Mouse (Mus musculus) ZHBTc4 (cell line): ENCODE data around the gene Fosl1.
"Not testable (repeated sequence)": the region's sequence is repeated elsewhere in the genome, so short reads cannot be mapped to it uniquely, and the experiment has no call there.

Experiments
- DNase-seq: peaks from one replicate; pipeline ENCODE4 v3.0.0-alpha.2; 2011; ENCODE audit warnings: low read depth, low spot score

Fosl1 gene

DNA sequence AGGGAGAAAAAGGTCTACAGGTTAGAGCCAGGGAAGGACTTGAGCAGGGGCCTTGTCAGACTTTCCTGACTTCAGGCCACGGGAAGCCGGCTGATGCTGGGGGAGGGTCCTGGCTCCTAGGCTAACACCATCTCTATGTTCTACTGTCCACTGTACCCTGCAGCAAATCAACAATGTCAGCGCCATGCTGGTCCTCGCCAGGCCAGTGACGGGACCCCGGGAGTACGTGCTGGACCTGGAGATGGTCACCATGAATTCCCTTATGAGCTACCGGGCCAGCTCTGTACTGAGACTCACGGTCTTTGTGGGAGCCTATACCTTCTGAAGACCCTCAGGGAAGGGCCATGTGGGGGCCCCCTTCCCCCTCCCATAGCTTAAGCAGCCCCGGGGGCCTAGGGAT lies 34.1 kb downstream of the Fosl1 start:
- DNase-seq: no peak

GRCm38 (mm10) chr19:5483386-5484359 lies 36.3 kb downstream of the Fosl1 start:
- DNase-seq: no peak

DNA sequence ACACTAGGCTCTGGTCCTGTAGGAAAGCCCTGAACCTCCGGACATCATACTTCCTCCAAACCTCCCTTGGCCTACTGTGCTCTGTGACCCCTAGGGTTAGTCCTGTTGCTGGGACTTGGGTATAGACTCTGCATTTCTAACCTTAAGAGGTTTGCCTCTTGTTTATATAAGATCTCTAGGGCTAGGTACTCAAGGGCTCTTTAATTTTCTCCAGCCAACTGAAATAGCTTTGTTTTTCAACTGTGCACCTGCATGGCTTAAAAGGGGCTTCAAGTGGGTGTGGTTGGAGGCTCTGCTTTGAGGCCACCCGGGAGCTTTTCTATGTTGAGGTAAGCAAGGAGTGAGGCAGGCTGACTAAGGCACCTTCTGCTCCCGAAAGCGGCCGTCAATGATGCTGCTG lies 37.1 kb downstream of the Fosl1 start:
- DNase-seq: no peak

- no peak for DNase-seq
Observed at GRCm38 (mm10) chr19:5485371-5485770, 38.0 kb downstream of the Fosl1 start.

DNA sequence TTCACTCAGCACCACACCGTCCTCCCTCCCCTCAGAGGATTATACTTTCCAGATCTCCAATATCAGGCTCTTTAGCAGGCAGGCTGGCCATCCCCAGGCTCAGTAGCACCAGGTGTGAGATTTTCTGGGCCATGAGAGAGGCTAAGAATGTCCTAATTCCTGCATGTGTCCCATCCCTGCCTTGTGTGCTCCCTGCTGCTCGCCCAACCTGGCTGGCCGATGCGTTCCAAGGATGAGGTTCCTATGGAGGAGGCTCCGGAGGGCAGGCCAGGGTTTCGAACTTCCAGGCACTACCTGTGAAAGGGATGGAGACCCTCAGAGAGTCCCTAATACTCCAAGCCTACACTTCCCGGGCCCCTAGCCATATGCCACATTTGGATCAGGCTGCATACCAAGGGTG lies 38.5 kb downstream of the Fosl1 start:
- DNase-seq: no peak

- DNase-seq: no peak
Observed at GRCm38 (mm10) chr19:5486286-5486685, 38.9 kb downstream of the Fosl1 start.

GRCm38 (mm10) chr19:5486771-5487170 lies 39.4 kb downstream of the Fosl1 start:
- no peak for DNase-seq

GRCm38 (mm10) chr19:5487768-5488550 lies 40.6 kb downstream of the Fosl1 start, which contains the start of gene Mus81:
Gene Mus81, minus strand, starts transcription at chr19:5488402.
- peak; percentile 98 for DNase-seq

- DNase-seq: peak; percentile 99
Observed at GRCm38 (mm10) chr19:5488878-5489571, 41.7 kb downstream of the Fosl1 start.

GRCm38 (mm10) chr19:5489721-5490120 lies 42.4 kb downstream of the Fosl1 start:
- not testable (repeated sequence) for DNase-seq

DNA sequence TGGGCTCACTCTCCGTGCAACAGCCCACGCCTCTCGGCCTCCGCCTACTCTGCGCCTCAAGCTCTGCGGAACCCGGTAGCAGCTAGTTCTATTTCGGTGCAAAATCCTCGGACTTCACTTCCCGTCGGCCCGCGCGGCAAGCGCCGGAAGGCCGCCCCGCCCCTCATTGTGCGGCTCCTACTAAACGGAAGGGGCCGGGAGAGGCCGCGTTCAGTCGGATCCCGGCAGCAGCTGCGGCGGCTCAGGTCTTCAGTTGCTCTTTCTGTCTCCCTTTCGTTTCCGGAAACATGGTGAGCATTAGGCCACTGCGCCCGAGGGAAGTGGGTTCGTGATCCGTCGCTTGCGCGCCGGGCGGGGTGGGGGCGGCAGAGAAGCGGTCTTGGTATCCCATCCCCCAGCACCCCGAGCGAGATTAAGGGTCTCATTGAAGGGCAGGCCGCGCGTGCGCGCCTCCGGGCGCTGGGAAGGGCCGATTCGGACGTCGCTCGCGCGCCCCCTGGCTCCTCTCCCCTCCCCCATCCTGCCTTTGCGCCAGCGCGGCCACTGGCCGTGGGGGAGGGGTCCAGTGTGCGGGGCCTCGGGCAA lies 43.1 kb downstream of the Fosl1 start, which contains the start of gene Cfl1:
Gene Cfl1 (plus strand): TSS at position 143 of the 585 bp plus-strand sequence.
- DNase-seq: peak; percentile 99

GRCm38 (mm10) chr19:5490898-5491708 lies 43.8 kb downstream of the Fosl1 start:
- peak; percentile 91 for DNase-seq

DNA sequence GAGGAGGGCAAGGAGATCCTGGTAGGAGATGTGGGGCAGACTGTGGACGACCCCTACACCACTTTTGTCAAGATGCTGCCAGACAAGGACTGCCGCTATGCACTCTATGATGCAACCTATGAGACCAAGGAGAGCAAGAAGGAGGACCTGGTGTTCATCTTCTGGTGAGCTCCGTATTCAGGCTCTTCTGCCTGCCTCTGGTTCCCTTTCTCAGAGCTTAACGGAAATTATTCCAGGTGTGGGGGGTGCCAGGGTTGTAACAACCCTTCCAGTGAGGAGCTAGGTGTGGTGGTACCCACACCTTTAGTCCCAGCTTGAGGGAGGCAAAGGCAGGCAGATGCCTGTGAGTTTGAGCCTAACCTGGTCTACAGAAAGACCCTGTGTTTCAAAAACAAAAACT lies 45.3 kb downstream of the Fosl1 start:
- DNase-seq: no peak

DNA sequence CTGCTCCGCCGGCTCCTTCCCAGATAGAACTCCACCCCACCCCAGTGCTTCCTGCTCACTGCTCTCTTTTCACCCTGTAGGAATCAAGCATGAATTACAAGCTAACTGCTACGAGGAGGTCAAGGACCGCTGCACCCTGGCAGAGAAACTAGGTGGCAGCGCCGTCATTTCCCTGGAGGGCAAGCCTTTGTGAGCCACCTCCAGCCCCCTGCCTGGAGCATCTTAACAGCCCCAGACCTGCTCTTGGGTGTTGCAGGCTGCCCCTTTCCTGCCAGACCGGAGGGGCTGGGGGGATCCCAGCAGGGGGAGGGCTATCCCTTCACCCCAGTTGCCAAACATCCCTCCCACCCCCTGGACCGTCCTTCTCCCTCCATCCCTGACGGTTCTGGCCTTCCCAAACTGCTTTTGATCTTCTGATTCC lies 46.0 kb downstream of the Fosl1 start:
- peak; percentile 82 for DNase-seq

DNA sequence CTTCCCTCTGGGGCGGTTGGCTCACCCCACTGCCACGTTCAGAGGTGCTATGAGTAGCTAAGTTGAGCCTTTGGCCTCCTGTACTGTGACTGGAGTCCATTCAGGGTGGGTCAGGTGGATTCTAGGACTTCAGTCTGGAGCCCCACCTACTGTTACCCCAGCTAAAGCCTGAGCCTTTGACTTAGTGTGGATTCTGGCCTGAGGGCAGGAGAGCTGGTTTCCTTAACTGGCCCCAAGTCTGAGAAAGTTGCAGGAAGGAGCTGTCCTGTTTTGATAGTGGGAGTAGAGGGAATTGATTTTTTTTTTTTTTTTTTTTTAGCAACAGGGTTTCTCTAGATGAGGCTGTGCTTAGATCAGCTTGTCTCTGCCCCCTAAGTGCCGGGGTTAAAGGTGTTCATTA lies 47.0 kb downstream of the Fosl1 start:
- DNase-seq: no peak

- DNase-seq: peak; percentile 53
Observed at GRCm38 (mm10) chr19:5495353-5496051, 48.2 kb downstream of the Fosl1 start.

DNA sequence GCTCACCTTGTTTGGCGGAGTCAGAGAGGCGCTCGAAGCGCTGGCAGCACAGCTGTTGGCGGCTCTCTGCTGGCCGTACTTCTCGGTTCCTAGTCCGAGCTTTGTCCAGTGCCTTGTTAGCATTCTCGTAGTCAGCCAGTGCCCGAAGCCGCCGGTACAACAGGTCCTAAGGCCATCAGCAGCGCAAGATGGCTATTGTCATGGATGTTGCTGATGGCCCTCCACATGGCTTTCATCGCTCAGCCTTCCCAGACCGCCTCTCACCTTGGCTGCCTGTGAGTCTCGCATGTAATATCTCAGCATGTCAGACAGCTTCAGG lies 48.7 kb downstream of the Fosl1 start:
- no peak for DNase-seq

- no peak for DNase-seq
Observed at GRCm38 (mm10) chr19:5500330-5500875, 53.1 kb downstream of the Fosl1 start.

DNA sequence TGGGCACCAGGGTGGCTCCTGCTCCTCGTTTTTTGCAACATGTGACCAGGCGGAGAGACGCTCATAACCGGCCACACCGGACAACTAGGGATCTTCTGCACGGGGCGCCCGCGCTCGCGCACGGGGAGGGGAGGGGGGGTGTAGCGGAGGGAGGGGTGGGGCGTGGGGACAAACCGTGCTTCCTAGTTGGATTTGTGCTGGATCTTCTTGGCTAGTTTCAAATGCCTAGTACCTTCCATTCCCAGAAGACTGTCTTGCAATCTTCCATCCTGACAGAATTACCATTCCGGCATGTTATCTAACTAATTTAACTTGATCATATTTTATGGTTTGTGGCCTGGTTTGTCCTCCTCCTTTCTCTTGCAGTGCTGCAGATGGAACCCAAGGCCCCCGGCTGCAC lies 56.3 kb downstream of the Fosl1 start, which contains the start of gene 1700020D05Rik:
Gene 1700020D05Rik (minus strand): TSS at position 101 of the 400 bp plus-strand sequence.
- DNase-seq: no peak
